Mouse (Mus musculus): Measurements from ENCODE around the gene Tnni3. TPM values are rescaled to one million over a fixed set of nuclear protein-coding genes. Genes with fewer than 3 reads are reported as not detected.

Gene Tnni3
- polyA plus RNA-seq, 1 experiment, result 0.91 TPM

DNA sequence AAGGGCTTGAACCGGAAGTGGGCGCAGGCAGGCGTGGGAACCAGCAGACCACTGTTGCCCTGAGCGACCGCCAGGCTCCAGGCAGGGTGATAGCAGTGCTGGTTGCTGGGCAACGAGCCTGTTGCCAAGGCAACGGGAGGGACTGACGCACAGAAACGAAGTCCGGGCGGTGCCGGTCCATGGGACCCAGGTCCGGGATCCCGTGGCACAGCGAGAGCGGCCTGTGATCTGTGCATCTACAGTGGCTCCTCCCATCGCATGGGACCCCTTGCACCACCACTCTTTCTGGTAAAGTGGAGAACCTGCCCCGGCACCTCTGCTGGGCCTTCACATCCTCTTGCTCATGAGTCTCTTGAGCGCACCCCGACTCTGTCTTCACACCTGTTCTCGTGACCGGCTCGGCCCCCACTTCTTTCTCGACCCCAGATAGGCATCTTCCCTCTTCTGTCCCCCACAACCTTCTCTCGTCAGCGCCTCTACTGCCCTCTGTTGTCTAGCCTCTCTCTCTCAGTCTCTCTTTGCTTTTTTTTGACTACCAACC, 22.6 kb upstream of the Tnni3 start:
- no peaks in the 10 kb centered on the region for H3K36me3 ChIP-seq (ENCODE audit: control insufficient read depth, insufficient read depth)
- no peak overlapping the region for H3K4me3 ChIP-seq (ENCODE audit: insufficient read depth, poor library complexity, severe bottlenecking)
- TF ChIP-seq CEBPB (IDR thresholded peaks at IDR 0.05; ENCODE audit: low read depth) (no peak), MYOG (IDR thresholded peaks at IDR 0.05; ENCODE audit: control insufficient read depth, extremely low read depth, insufficient read length) (no peak), MYOD1 (IDR thresholded peaks at IDR 0.05; ENCODE audit: control insufficient read depth, insufficient read length, low read depth) (no peak), CTCF (IDR thresholded peaks at IDR 0.05; ENCODE audit: control insufficient read depth, insufficient read depth, insufficient read length) (no peak), FOSL1 (IDR thresholded peaks at IDR 0.05; ENCODE audit: insufficient read depth, low read length, poor library complexity, severe bottlenecking) (no peak), MAX (IDR thresholded peaks at IDR 0.05) (no peak), USF1 (IDR thresholded peaks at IDR 0.05; ENCODE audit: low read depth) (no peak)
- no peaks in the 10 kb centered on the region for H3K79me3 ChIP-seq (ENCODE audit: low read depth)
- H3ac ChIP-seq (ENCODE audit: control insufficient read depth, insufficient read length, low read depth), result no peak overlapping the region
- peaks cover 22% of the 10 kb centered on the region for H3K27me3 ChIP-seq (ENCODE audit: control insufficient read depth, insufficient read depth, insufficient read length)
- no peaks in the 10 kb centered on the region for H3K79me2 ChIP-seq (ENCODE audit: control insufficient read depth, insufficient read depth)

DNA sequence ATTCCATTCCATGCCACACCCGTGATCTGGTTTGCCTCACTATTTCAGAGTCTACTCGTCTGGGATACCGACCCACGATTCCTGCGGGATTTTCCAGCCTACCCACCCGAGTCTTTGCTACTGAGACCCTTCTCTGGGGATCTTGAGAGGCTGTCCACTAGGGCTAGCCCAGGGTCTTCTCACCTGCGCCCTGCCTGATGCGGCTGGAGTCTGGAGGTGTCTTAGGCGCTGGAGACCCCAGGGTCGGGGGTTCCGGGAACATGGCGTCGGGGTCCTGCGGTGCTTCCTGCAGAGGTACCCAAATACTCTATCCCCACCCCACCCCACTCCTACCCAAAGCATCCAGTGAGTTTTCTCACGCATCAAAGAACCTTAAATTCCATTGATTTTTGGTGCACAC, 22.0 kb upstream of the Tnni3 start:
- Histone ChIP-seq H3ac (ENCODE audit: control insufficient read depth, insufficient read length, low read depth) (no peak overlapping the region), H3K79me3 (ENCODE audit: low read depth) (no peaks in the 10 kb centered on the region), H3K27me3 (ENCODE audit: control insufficient read depth, insufficient read depth, insufficient read length) (peaks cover 17% of the 10 kb centered on the region), H3K36me3 (ENCODE audit: control insufficient read depth, insufficient read depth) (no peaks in the 10 kb centered on the region), H3K79me2 (ENCODE audit: control insufficient read depth, insufficient read depth) (no peaks in the 10 kb centered on the region), H3K4me3 (ENCODE audit: insufficient read depth, poor library complexity, severe bottlenecking) (no peak overlapping the region)
- TF ChIP-seq MAX (IDR thresholded peaks at IDR 0.05) (no peak), CTCF (IDR thresholded peaks at IDR 0.05; ENCODE audit: control insufficient read depth, insufficient read depth, insufficient read length) (no peak), USF1 (IDR thresholded peaks at IDR 0.05; ENCODE audit: low read depth) (no peak), CEBPB (IDR thresholded peaks at IDR 0.05; ENCODE audit: low read depth) (no peak), MYOG (IDR thresholded peaks at IDR 0.05; ENCODE audit: control insufficient read depth, extremely low read depth, insufficient read length) (no peak), MYOD1 (IDR thresholded peaks at IDR 0.05; ENCODE audit: control insufficient read depth, insufficient read length, low read depth) (no peak), FOSL1 (IDR thresholded peaks at IDR 0.05; ENCODE audit: insufficient read depth, low read length, poor library complexity, severe bottlenecking) (no peak)

DNA sequence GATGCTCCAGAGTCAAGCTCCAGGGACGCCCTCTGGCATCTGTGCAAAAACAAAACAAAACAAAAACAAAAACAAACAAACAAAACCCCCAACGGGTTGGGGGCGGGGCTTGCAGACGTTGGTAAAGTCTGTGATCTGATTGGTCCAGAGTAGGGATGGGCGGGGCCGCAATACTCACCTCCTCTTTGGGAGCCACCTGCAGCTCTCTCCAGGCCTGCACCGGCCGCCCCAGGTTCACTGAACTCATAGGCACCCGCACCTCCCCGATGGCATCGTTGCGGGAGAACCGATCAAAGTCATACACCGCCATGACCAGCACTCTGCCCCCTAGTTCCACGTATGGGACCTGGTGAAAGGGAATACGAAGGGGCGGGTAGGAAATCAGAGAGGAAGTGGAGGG, 18.0 kb upstream of the Tnni3 start:
- Histone ChIP-seq H3K4me3 (ENCODE audit: insufficient read depth, poor library complexity, severe bottlenecking) (no peak overlapping the region), H3K36me3 (ENCODE audit: control insufficient read depth, insufficient read depth) (no peaks in the 10 kb centered on the region), H3ac (ENCODE audit: control insufficient read depth, insufficient read length, low read depth) (no peak overlapping the region), H3K79me2 (ENCODE audit: control insufficient read depth, insufficient read depth) (no peaks in the 10 kb centered on the region), H3K27me3 (ENCODE audit: control insufficient read depth, insufficient read depth, insufficient read length) (peaks cover 11% of the 10 kb centered on the region), H3K79me3 (ENCODE audit: low read depth) (no peaks in the 10 kb centered on the region)
- no peak for TF ChIP-seq MAX (IDR thresholded peaks at IDR 0.05)
- TF ChIP-seq CTCF (IDR thresholded peaks at IDR 0.05; ENCODE audit: control insufficient read depth, insufficient read depth, insufficient read length), result no peak
- no peak for TF ChIP-seq CEBPB (IDR thresholded peaks at IDR 0.05; ENCODE audit: low read depth)
- TF ChIP-seq FOSL1 (IDR thresholded peaks at IDR 0.05; ENCODE audit: insufficient read depth, low read length, poor library complexity, severe bottlenecking), result no peak

DNA sequence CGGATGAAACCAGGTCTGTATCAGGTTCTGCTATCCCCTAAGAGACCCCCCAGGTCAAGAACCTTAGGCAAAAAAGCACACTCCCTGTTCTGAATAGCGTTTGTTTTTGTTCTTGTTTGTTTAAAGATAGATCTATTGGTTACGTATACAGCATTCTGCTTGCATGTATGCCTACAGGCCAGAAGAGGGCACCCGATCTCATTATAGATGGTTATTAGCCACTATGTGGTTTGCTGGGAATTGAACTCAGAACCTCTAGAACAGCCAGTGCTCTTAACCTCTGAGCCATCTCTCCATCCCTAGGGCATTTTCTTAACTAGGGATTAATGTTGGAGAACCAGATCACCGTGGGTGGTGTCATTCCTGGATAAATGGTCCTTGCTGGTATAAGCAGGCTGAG, 17.3 kb upstream of the Tnni3 start:
- peaks cover 11% of the 10 kb centered on the region for H3K27me3 ChIP-seq (ENCODE audit: control insufficient read depth, insufficient read depth, insufficient read length)
- H3ac ChIP-seq (ENCODE audit: control insufficient read depth, insufficient read length, low read depth), result no peak overlapping the region
- no peak for TF ChIP-seq USF1 (IDR thresholded peaks at IDR 0.05; ENCODE audit: low read depth)
- TF ChIP-seq CEBPB (IDR thresholded peaks at IDR 0.05; ENCODE audit: low read depth), result no peak
- TF ChIP-seq MYOD1 (IDR thresholded peaks at IDR 0.05; ENCODE audit: control insufficient read depth, insufficient read length, low read depth), result no peak
- no peak for TF ChIP-seq MYOG (IDR thresholded peaks at IDR 0.05; ENCODE audit: control insufficient read depth, extremely low read depth, insufficient read length)
- TF ChIP-seq MAX (IDR thresholded peaks at IDR 0.05), result no peak
- no peak for TF ChIP-seq FOSL1 (IDR thresholded peaks at IDR 0.05; ENCODE audit: insufficient read depth, low read length, poor library complexity, severe bottlenecking)
- TF ChIP-seq CTCF (IDR thresholded peaks at IDR 0.05; ENCODE audit: control insufficient read depth, insufficient read depth, insufficient read length), result no peak
- no peaks in the 10 kb centered on the region for H3K79me3 ChIP-seq (ENCODE audit: low read depth)
- H3K4me3 ChIP-seq (ENCODE audit: insufficient read depth, poor library complexity, severe bottlenecking), result no peak overlapping the region
- H3K79me2 ChIP-seq (ENCODE audit: control insufficient read depth, insufficient read depth), result no peaks in the 10 kb centered on the region
- H3K36me3 ChIP-seq (ENCODE audit: control insufficient read depth, insufficient read depth), result no peaks in the 10 kb centered on the region

DNA sequence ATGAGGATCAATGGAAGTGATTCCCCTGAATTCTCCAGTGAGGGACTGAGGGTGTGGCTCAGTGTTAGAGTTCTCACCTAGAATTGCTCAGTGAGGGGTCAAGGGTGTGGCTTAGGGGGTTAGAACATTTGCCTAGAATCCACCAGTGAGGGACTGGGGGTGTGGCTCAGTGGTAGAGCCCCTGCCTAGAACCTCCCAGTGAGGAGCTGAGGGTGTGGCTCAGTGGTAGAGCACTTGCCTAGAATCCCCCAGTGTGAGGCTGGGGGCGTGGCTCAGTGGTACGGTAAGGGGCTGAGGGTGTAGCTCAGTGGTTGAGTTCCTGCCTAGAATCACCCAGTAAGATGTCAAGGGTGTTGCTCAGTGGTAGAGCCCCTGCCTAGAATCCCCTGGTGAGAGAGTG, 15.0 kb upstream of the Tnni3 start:
- H3K79me3 ChIP-seq (ENCODE audit: low read depth), result no peaks in the 10 kb centered on the region
- H3K79me2 ChIP-seq (ENCODE audit: control insufficient read depth, insufficient read depth), result no peaks in the 10 kb centered on the region
- TF ChIP-seq CTCF (IDR thresholded peaks at IDR 0.05; ENCODE audit: control insufficient read depth, insufficient read depth, insufficient read length) (no peak), MAX (IDR thresholded peaks at IDR 0.05) (no peak), MYOG (IDR thresholded peaks at IDR 0.05; ENCODE audit: control insufficient read depth, extremely low read depth, insufficient read length) (no peak), USF1 (IDR thresholded peaks at IDR 0.05; ENCODE audit: low read depth) (no peak), MYOD1 (IDR thresholded peaks at IDR 0.05; ENCODE audit: control insufficient read depth, insufficient read length, low read depth) (no peak), FOSL1 (IDR thresholded peaks at IDR 0.05; ENCODE audit: insufficient read depth, low read length, poor library complexity, severe bottlenecking) (no peak), CEBPB (IDR thresholded peaks at IDR 0.05; ENCODE audit: low read depth) (no peak)
- H3K27me3 ChIP-seq (ENCODE audit: control insufficient read depth, insufficient read depth, insufficient read length), result peaks cover 11% of the 10 kb centered on the region
- no peak overlapping the region for H3ac ChIP-seq (ENCODE audit: control insufficient read depth, insufficient read length, low read depth)
- H3K36me3 ChIP-seq (ENCODE audit: control insufficient read depth, insufficient read depth), result no peaks in the 10 kb centered on the region
- no peak overlapping the region for H3K4me3 ChIP-seq (ENCODE audit: insufficient read depth, poor library complexity, severe bottlenecking)

DNA sequence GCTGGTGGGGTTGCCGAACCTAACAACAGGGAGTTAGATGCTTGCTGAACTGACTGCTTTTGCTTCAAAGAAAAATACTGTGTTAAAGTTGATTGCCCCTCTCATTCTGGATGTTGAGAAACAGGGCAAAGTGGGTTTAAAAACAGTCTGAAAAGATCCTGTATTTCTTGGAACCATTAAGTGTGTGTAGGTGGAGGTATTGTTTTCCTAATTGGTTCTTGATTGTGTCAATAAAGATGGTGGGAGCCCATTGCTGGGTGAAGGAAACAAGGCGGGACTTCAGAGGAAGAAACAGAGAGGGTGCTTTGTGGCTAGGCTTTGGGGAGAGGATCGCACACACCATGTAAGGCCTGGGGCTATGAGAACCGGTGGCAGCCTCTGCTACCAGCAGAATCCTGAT, 13.2 kb upstream of the Tnni3 start:
- H3K79me2 ChIP-seq (ENCODE audit: control insufficient read depth, insufficient read depth), result no peaks in the 10 kb centered on the region
- peaks cover 6% of the 10 kb centered on the region for H3K27me3 ChIP-seq (ENCODE audit: control insufficient read depth, insufficient read depth, insufficient read length)
- no peaks in the 10 kb centered on the region for H3K79me3 ChIP-seq (ENCODE audit: low read depth)
- H3ac ChIP-seq (ENCODE audit: control insufficient read depth, insufficient read length, low read depth), result no peak overlapping the region
- H3K36me3 ChIP-seq (ENCODE audit: control insufficient read depth, insufficient read depth), result no peaks in the 10 kb centered on the region
- TF ChIP-seq MYOD1 (IDR thresholded peaks at IDR 0.05; ENCODE audit: control insufficient read depth, insufficient read length, low read depth), result no peak
- no peak for TF ChIP-seq FOSL1 (IDR thresholded peaks at IDR 0.05; ENCODE audit: insufficient read depth, low read length, poor library complexity, severe bottlenecking)
- TF ChIP-seq CEBPB (IDR thresholded peaks at IDR 0.05; ENCODE audit: low read depth), result no peak
- no peak for TF ChIP-seq MAX (IDR thresholded peaks at IDR 0.05)
- TF ChIP-seq USF1 (IDR thresholded peaks at IDR 0.05; ENCODE audit: low read depth), result no peak
- no peak for TF ChIP-seq CTCF (IDR thresholded peaks at IDR 0.05; ENCODE audit: control insufficient read depth, insufficient read depth, insufficient read length)
- no peak for TF ChIP-seq MYOG (IDR thresholded peaks at IDR 0.05; ENCODE audit: control insufficient read depth, extremely low read depth, insufficient read length)
- no peak overlapping the region for H3K4me3 ChIP-seq (ENCODE audit: insufficient read depth, poor library complexity, severe bottlenecking)
